Mouse (Mus musculus) limb, embryonic 14.5 days (tissue): Measurements from ENCODE around the gene Eps15l1. TPM values are rescaled to one million over a fixed set of nuclear protein-coding genes. Genes with fewer than 3 reads are reported as not detected.

Source experiments
- ATAC-seq: fragments of 200-750 bp; cut with Nextera tagmentation; 2 replicates; pipeline ENCODE4 v1.8.0; 2017; ENCODE audit warnings: low read depth, moderate number of reproducible peaks, moderate TSS enrichment; ENCODE audit not compliant: low FRiP score
- DNase-seq: peaks from one replicate; pipeline ENCODE4 v3.0.0-alpha.2; 2015; ENCODE audit warnings: low spot score
- H3K27ac ChIP-seq: fragments of 300-500 bp; sonication (generic); replicated peaks from 2 replicates; pipeline ENCODE4 v1.5.1; 2014; ENCODE audit warnings: low read depth, mild to moderate bottlenecking, low read length, moderate library complexity, mixed read lengths
- H3K27me3 ChIP-seq: fragments of 300-500 bp; sonication (generic); 2 replicates; pipeline ENCODE4 v1.6.1; 2014; ENCODE audit warnings: low read length, mixed read lengths; ENCODE audit not compliant: control insufficient read depth, insufficient read depth
- H3K36me3 ChIP-seq: fragments of 300-500 bp; sonication (generic); 2 replicates; pipeline ENCODE4 v1.6.1; 2014; ENCODE audit warnings: mild to moderate bottlenecking, low read length, moderate library complexity, mixed read lengths; ENCODE audit not compliant: control insufficient read depth, insufficient read depth
- H3K4me1 ChIP-seq: fragments of 300-500 bp; sonication (generic); 2 replicates; pipeline ENCODE4 v1.6.1; 2014; ENCODE audit warnings: antibody characterized with exemption, low read length, mixed read lengths; ENCODE audit not compliant: control insufficient read depth, insufficient read depth
- H3K4me2 ChIP-seq: fragments of 300-500 bp; sonication (generic); replicated peaks from 2 replicates; pipeline ENCODE4 v1.6.1; 2014; ENCODE audit warnings: low read depth, mild to moderate bottlenecking, low read length, moderate library complexity; ENCODE audit not compliant: severe bottlenecking
- H3K4me3 ChIP-seq: fragments of 300-500 bp; sonication (generic); replicated peaks from 2 replicates; pipeline ENCODE4 v1.5.1; 2014; ENCODE audit warnings: low read length
- H3K9ac ChIP-seq: fragments of 300-500 bp; sonication (generic); 2 replicates; pipeline ENCODE4 v1.6.1; 2014; ENCODE audit warnings: mild to moderate bottlenecking, low read depth, low read length, moderate library complexity; ENCODE audit not compliant: severe bottlenecking
- H3K9me3 ChIP-seq: fragments of 300-500 bp; sonication (generic); 2 replicates; pipeline ENCODE4 v1.6.1; 2016; ENCODE audit warnings: low read length; ENCODE audit not compliant: control insufficient read depth
- POLR2A ChIP-seq: fragments of 200-500 bp; IDR thresholded peaks from 2 replicates; pipeline ENCODE4 v1.8.0; 2012; ENCODE audit warnings: inconsistent platforms, mild to moderate bottlenecking, moderate library complexity, borderline replicate concordance; ENCODE audit not compliant: insufficient read depth, insufficient read length; ENCODE audit errors: extremely low read depth
- WGBS: fragments of 180-500 bp; shearing (Covaris S2); extraction: QIAGEN DNeasy Blood & Tissue Kit; methylation state at CpG from one replicate; pipeline ENCODE4 v1.1.7; 2014; 5-methylcytosine and 5-hydroxymethylcytosine counted together
- polyA plus RNA-seq, 2 experiments: library from polyadenylated mRNA; depleted of rRNA in 1 of 2; stranded (reverse) in 1 of 2; unstranded in 1 of 2; fragments of >200 nt; fragmentation: Nextera tagmentation in 1 of 2; extraction: Ambion mirVana in 1 of 2; gene quantifications; 2 replicates each; pipeline versions ENCODE4 v1.2.1 to v1.2.3; 2012 to 2014

Gene Eps15l1
- polyA plus RNA-seq, 2 experiments = 56.5 to 114 TPM

GRCm38 (mm10) chr8:72413839-72414238 lies 7.4 kb downstream of the Eps15l1 start:
- H3K9me3 ChIP-seq = no peaks in the 10 kb centered on the region
- 89% methylated on average over 7 of the region's 7 CpGs for WGBS
- no peak overlapping the region for H3K4me3 ChIP-seq
- ATAC-seq (no peak), DNase-seq (no peak)
- TF ChIP-seq POLR2A = no peak
- H3K27ac ChIP-seq = no peak overlapping the region
- H3K36me3 ChIP-seq = peaks cover 5% of the 10 kb centered on the region
- peaks cover 13% of the 10 kb centered on the region for H3K4me1 ChIP-seq
- H3K9ac ChIP-seq = no peak overlapping the region
- no peak overlapping the region for H3K4me2 ChIP-seq
- H3K27me3 ChIP-seq = no peaks in the 10 kb centered on the region

GRCm38 (mm10) chr8:72409443-72409842 lies 11.8 kb downstream of the Eps15l1 start:
- Histone ChIP-seq H3K27ac (no peak overlapping the region), H3K4me1 (0 out of 2 replicates have a peak, but pooled peaks cover 3% of the 10 kb centered on the region), H3K36me3 (peaks cover 5% of the 10 kb centered on the region; the same call in 1 of the 2 replicates), H3K27me3 (no peaks in the 10 kb centered on the region), H3K9me3 (no peaks in the 10 kb centered on the region), H3K4me2 (no peak overlapping the region), H3K9ac (no peak overlapping the region), H3K4me3 (no peak overlapping the region)
- no peak for TF ChIP-seq POLR2A
- WGBS = 52% methylated on average over 3 of the region's 3 CpGs
- DNase-seq (peak; percentile 3), ATAC-seq (no peak)

GRCm38 (mm10) chr8:72407878-72408277 lies 13.4 kb downstream of the Eps15l1 start:
- H3K27ac ChIP-seq = no peak overlapping the region
- WGBS = 50% methylated on average over 1 of the region's 1 CpGs
- ATAC-seq = no peak

GRCm38 (mm10) chr8:72402981-72403380 lies 18.3 kb downstream of the Eps15l1 start:
- Histone ChIP-seq H3K9me3 (no peaks in the 10 kb centered on the region), H3K4me3 (no peak overlapping the region), H3K4me2 (no peak overlapping the region), H3K4me1 (no peaks in the 10 kb centered on the region), H3K27ac (no peak overlapping the region), H3K27me3 (no peaks in the 10 kb centered on the region), H3K9ac (no peak overlapping the region), H3K36me3 (peaks cover 16% of the 10 kb centered on the region)
- DNase-seq (no peak), ATAC-seq (no peak)
- WGBS = 91% methylated on average over 3 of the region's 3 CpGs
- no peak for TF ChIP-seq POLR2A

More at GRCm38 (mm10) chr8:72407878-72408277, 13.4 kb downstream of the Eps15l1 start:
- no peak for TF ChIP-seq POLR2A
- Histone ChIP-seq H3K4me2 (no peak overlapping the region), H3K27me3 (no peaks in the 10 kb centered on the region), H3K9me3 (no peaks in the 10 kb centered on the region), H3K4me3 (no peak overlapping the region), H3K9ac (no peak overlapping the region), H3K36me3 (no peaks in the 10 kb centered on the region), H3K4me1 (0 out of 2 replicates have a peak, but pooled peaks cover 3% of the 10 kb centered on the region)
- DNase-seq = peak; percentile 27

GRCm38 (mm10) chr8:72401381-72401780 lies 19.9 kb downstream of the Eps15l1 start:
- Histone ChIP-seq H3K9me3 (no peaks in the 10 kb centered on the region), H3K4me1 (no peaks in the 10 kb centered on the region), H3K4me3 (no peak overlapping the region), H3K27ac (no peak overlapping the region), H3K27me3 (no peaks in the 10 kb centered on the region), H3K9ac (no peak overlapping the region), H3K36me3 (peaks cover 32% of the 10 kb centered on the region), H3K4me2 (no peak overlapping the region)
- DNase-seq = no peak
- 58% methylated on average over 1 of the region's 1 CpGs for WGBS
- TF ChIP-seq POLR2A = no peak
- ATAC-seq = no peak

GRCm38 (mm10) chr8:72385737-72386136 lies 35.5 kb downstream of the Eps15l1 start:
- TF ChIP-seq POLR2A = no peak
- Histone ChIP-seq H3K27me3 (no peaks in the 10 kb centered on the region), H3K4me3 (no peak overlapping the region), H3K4me2 (no peak overlapping the region), H3K4me1 (no peaks in the 10 kb centered on the region), H3K27ac (no peak overlapping the region), H3K9ac (no peak overlapping the region), H3K36me3 (peaks cover 98% of the 10 kb centered on the region), H3K9me3 (no peaks in the 10 kb centered on the region)
- DNase-seq (no peak), ATAC-seq (no peak)
- 92% methylated on average over 2 of the region's 2 CpGs for WGBS
